Mouse (Mus musculus) pancreas, adult 10 weeks (tissue): Measurements from ENCODE around the gene Olfr1347. TPM values are rescaled to one million over a fixed set of nuclear protein-coding genes. Genes with fewer than 3 reads are reported as not detected.

Source experiments
- polyA plus RNA-seq: library from polyadenylated mRNA; stranded (reverse); fragments of 350-450 nt; fragmentation: Illumina TruSeq; extraction: RNeasy Lipid Tissue Mini Kit (QIAGEN cat#74804); gene quantifications from one replicate; pipeline ENCODE4 v1.2.3, GENCODE M21; 2015; ENCODE audit warnings: low read depth, low replicate concordance; ENCODE audit not compliant: insufficient read depth

The Olfr1347 gene
- not detected for polyA plus RNA-seq

GRCm38 (mm10) chr7:6499655-6500054 is at the start of gene Olfr1347:
Gene Olfr1347 (minus strand): TSS chr7:6499755.

GRCm38 (mm10) chr7:6522850-6523249 is 23.3 kb upstream of the Olfr1347 start, which contains the start of gene Olfr1349:
Gene Olfr1349 (minus strand): TSS chr7:6522950.

GRCm38 (mm10) chr7:6508648-6509047 is 9.1 kb upstream of the Olfr1347 start, which contains the start of gene Olfr1348:
Gene Olfr1348 (minus strand): TSS chr7:6508748.

GRCm38 (mm10) chr7:6486841-6487240 is 12.7 kb downstream of the Olfr1347 start, which contains the start of gene Olfr5:
Gene Olfr5 (minus strand): TSS chr7:6486941.

GRCm38 (mm10) chr7:6466951-6467350 is 32.6 kb downstream of the Olfr1347 start, which contains the start of gene Olfr1346:
Gene Olfr1346 (plus strand): TSS chr7:6467101.

GRCm38 (mm10) chr7:6455868-6456267 is 43.7 kb downstream of the Olfr1347 start, which contains the start of gene Olfr1336:
Gene Olfr1336 (plus strand): TSS chr7:6456168.

GRCm38 (mm10) chr7:6438388-6438787 is 61.2 kb downstream of the Olfr1347 start, which contains the start of gene Olfr1344:
Gene Olfr1344 (plus strand): TSS chr7:6438688.

Other genes with a start within 250 kb of the Olfr1347 start
- not detected for gene Epp13, start 247.0 kb downstream of the Olfr1347 start, polyA plus RNA-seq
- gene Zfp667, start 213.2 kb downstream of the Olfr1347 start, polyA plus RNA-seq: 2.5 TPM
- gene Zfp583, start 168.5 kb downstream of the Olfr1347 start, polyA plus RNA-seq: 0.31 TPM
- gene Gm3854, start 156.0 kb downstream of the Olfr1347 start, polyA plus RNA-seq: 0.50 TPM
- 1.6 TPM for gene Zfp78, start 136.5 kb downstream of the Olfr1347 start, polyA plus RNA-seq
- gene Zfp28, start 116.5 kb downstream of the Olfr1347 start, polyA plus RNA-seq: 2.3 TPM
- gene Smim17, start 101.0 kb downstream of the Olfr1347 start, polyA plus RNA-seq: not detected
- not detected for gene Gm20715, start 89.5 kb downstream of the Olfr1347 start, polyA plus RNA-seq
- not detected for gene Olfr1344, start 61.1 kb downstream of the Olfr1347 start, polyA plus RNA-seq
- not detected for gene Olfr1336, start 43.6 kb downstream of the Olfr1347 start, polyA plus RNA-seq
- gene Olfr1346, start 32.7 kb downstream of the Olfr1347 start, polyA plus RNA-seq: not detected
- not detected for gene Olfr5, start 12.8 kb downstream of the Olfr1347 start, polyA plus RNA-seq
- gene Olfr1348, start 9.0 kb upstream of the Olfr1347 start, polyA plus RNA-seq: not detected
- not detected for gene Olfr1349, start 23.2 kb upstream of the Olfr1347 start, polyA plus RNA-seq
- not detected for gene Olfr1350, start 65.1 kb upstream of the Olfr1347 start, polyA plus RNA-seq
- gene Zim1, start 196.7 kb upstream of the Olfr1347 start, polyA plus RNA-seq: 5.8 TPM
- 39.1 TPM for gene Peg3, start 230.7 kb upstream of the Olfr1347 start, polyA plus RNA-seq
- 1.5 TPM for gene Usp29, start 230.8 kb upstream of the Olfr1347 start, polyA plus RNA-seq